In the genomic region with DNA sequence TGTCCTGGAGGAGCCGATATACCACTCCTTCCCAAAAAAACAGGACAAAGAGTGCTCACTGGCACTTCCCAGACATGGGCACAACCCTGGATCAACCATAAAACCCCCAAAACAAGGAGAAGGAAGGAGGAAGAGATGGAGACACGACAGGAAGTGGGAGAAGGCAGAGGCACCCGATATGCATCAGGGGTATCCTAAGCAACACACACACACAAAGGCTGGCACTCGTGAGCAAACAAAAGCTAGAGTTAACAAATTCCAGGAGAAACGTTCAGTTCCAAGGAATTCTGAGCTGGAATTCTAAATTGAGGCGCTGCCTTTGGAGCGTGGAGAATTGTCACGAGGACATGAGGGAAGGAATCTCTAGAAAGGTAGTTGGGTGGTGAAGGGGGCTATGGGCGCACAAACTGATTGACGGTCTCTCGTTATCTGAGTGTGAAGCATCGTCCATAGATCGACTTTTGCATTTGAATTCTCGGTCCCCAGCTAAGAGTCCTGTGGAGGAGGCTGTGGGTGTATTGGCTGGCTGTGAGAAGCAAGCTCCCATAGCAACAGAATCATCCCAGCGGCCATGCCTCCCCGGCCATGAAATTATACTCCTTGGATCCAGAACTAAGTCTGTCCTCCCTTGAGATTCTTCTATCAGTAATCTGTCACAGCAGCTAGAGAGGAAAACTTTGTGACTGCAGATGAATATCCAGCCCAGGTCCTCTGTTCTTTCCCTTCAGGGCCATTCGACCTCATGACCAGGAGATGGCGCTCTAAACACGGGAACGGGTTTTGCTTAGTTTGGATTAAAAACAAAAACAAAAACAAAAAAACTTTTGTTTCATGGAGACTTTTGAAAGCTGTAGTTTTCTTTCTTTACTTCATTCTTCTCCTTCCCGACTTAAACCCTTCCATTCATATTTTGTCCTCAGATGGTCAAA, we compare ENCODE assay signal across 8 mouse cellular contexts.
DNase-seq lines count a peak whose midpoint lies in the region; ATAC-seq and TF ChIP-seq lines count a peak whose summit lies in the region.

No protein-coding gene starts in this region.

- peak; percentile 92 for TF ChIP-seq CTCF in forebrain, postnatal 0 days (IDR thresholded peaks at IDR 0.05; ENCODE audit: low read depth)

- H3K4me1 ChIP-seq in forebrain, postnatal 0 days (ENCODE audit: insufficient read depth), result no peaks in the 10 kb centered on the region
- 0 out of 2 replicates have a peak, but pooled peaks cover 7% of the 10 kb centered on the region for H3K4me1 ChIP-seq in neural tube, embryonic 13.5 days (replicated peaks)

- no peak overlapping the region for H3K27ac ChIP-seq in forebrain, postnatal 0 days (ENCODE audit: low read depth, low read length)
- H3K27ac ChIP-seq in neural tube, embryonic 13.5 days (replicated peaks), result no peak overlapping the region

- no peak overlapping the region for H3K9ac ChIP-seq in forebrain, postnatal 0 days
- peak overlapping the region; percentile 51; the same call in 1 of the 2 replicates for H3K9ac ChIP-seq in neural tube, embryonic 13.5 days

- no peak overlapping the region for H3K4me3 ChIP-seq in forebrain, postnatal 0 days (ENCODE audit: low read depth, low read length)
- H3K4me3 ChIP-seq in neural tube, embryonic 13.5 days, result no peak overlapping the region

- H3K4me2 ChIP-seq in forebrain, postnatal 0 days (ENCODE audit: low read depth), result peak overlapping the region; percentile 25; the same call in 1 of the 2 replicates
- peak overlapping the region; percentile 45 for H3K4me2 ChIP-seq in neural tube, embryonic 13.5 days

- H3K36me3 ChIP-seq in forebrain, postnatal 0 days (ENCODE audit: insufficient read depth), result no peaks in the 10 kb centered on the region
- H3K36me3 ChIP-seq in neural tube, embryonic 13.5 days, result no peaks in the 10 kb centered on the region

- no peaks in the 10 kb centered on the region for H3K9me3 ChIP-seq in forebrain, postnatal 0 days (ENCODE audit: low read length)
- H3K9me3 ChIP-seq in neural tube, embryonic 13.5 days, result peaks cover 14% of the 10 kb centered on the region; the same call in 1 of the 2 replicates

- ATAC-seq in forebrain, postnatal 0 days, result peak; percentile 53; the same call in 1 of the 2 replicates
- ATAC-seq in neural tube, embryonic 13.5 days (ENCODE audit: low read depth), result peak; percentile 56
- ATAC-seq in megakaryocyte, adult 5-6 weeks (ENCODE audit: poor library complexity, severe bottlenecking), result no peak

- H3K27me3 ChIP-seq in forebrain, postnatal 0 days (ENCODE audit: insufficient read depth, low read length), result no peaks in the 10 kb centered on the region
- H3K27me3 ChIP-seq in neural tube, embryonic 13.5 days, result no peaks in the 10 kb centered on the region

- 23% methylated on average over 21 of the region's 21 CpGs for WGBS in forebrain, postnatal 0 days
- 24% methylated on average over 21 of the region's 21 CpGs for WGBS in neural tube, embryonic 13.5 days

- peak; percentile 28 to 45 for DNase-seq in urinary bladder, postnatal 36 days (ENCODE audit: low spot score in 2 of 2)
- DNase-seq in urinary bladder, postnatal 10 days (ENCODE audit: low spot score), result no peak
- DNase-seq in c-Kit-positive CD71-positive TER-119-negative erythroid progenitor cells, embryonic 14.5 days (ENCODE audit: low read depth), result peak; percentile 45
- peak; percentile 86 for DNase-seq in forebrain, postnatal 0 days
- DNase-seq in induced T-regulatory cell, adult 2 months (ENCODE audit: low read depth), result peak; percentile 90
- peak; percentile 23 for DNase-seq in liver
